ENCODE assay signal across 8 mouse cellular contexts in genomic region chr7:113059211-113059966, GRCm38 (mm10).
A peak's percentile ranks its signal among the peaks of the same experiment; 100 is the strongest.
DNase-seq lines count a peak whose midpoint lies in the region; ATAC-seq lines count a peak whose summit lies in the region.

No protein-coding gene starts in this region.

- no peak for ATAC-seq in granulocyte monocyte progenitor cell, adult 5-6 weeks (replicated peaks; ENCODE audit: poor library complexity, severe bottlenecking)

- DNase-seq in NIH3T3 (ENCODE audit: low read depth), result peak; percentile 15
- DNase-seq in adrenal gland, adult 8-10 months, result peak; percentile 20
- peak; percentile 31 for DNase-seq in fibroblast of lung, adult 2 months (ENCODE audit: low read depth)
- DNase-seq in heart, postnatal 4 days, result peak; percentile 75
- peak; percentile 8 for DNase-seq in left cerebral cortex, adult 11 months (ENCODE audit: low spot score)
- DNase-seq in ovary, postnatal 36 days (ENCODE audit: low spot score), result peak; percentile 39
- no peak for DNase-seq in B cell, adult 2 months

Comparison
In these comparisons a context has a peak if more than half of its experiments do, and no peak if none do; other contexts are left out.
1. DNase-seq: peak in NIH3T3 (single experiment), adrenal gland, adult 8-10 months (single experiment), fibroblast of lung, adult 2 months (single experiment), heart, postnatal 4 days (single experiment), left cerebral cortex, adult 11 months (single experiment) and ovary, postnatal 36 days (single experiment); none in B cell, adult 2 months (0 of 2).